Mouse (Mus musculus) liver, postnatal 0 days (tissue): ENCODE measurements at regions not wholly inside any gene's neighbourhood (a gene's known extent, or its start where the extent isn't known, plus 50 kb on each side); places are given as distances from the start of the nearest gene placed in this dataset.

Source experiments
- ATAC-seq: fragments of 200-750 bp; cut with Nextera tagmentation; 2 replicates; pipeline ENCODE4 v1.8.0; 2017; ENCODE audit warnings: mild to moderate bottlenecking, moderate library complexity
- DNase-seq: peaks from one replicate; pipeline ENCODE4 v3.0.0-alpha.2; 2016
- H3K27ac ChIP-seq: fragments of 300-500 bp; sonication (generic); 2 replicates; pipeline ENCODE4 v1.5.1; 2014; ENCODE audit warnings: antibody characterized with exemption, moderate library complexity, mild to moderate bottlenecking, low read depth
- H3K27me3 ChIP-seq: fragments of 300-500 bp; sonication (generic); 2 replicates; pipeline ENCODE4 v1.6.1; 2014; ENCODE audit warnings: low read length, control low read depth, mixed read lengths; ENCODE audit not compliant: insufficient read depth
- H3K36me3 ChIP-seq: fragments of 300-500 bp; sonication (generic); replicated peaks from 2 replicates; pipeline ENCODE4 v1.6.1; 2014; ENCODE audit warnings: mild to moderate bottlenecking, control low read depth, low read length, moderate library complexity, mixed read lengths; ENCODE audit not compliant: insufficient read depth
- H3K4me1 ChIP-seq: fragments of 300-500 bp; sonication (generic); 2 replicates; pipeline ENCODE4 v1.6.1; 2014; ENCODE audit warnings: antibody characterized with exemption, mild to moderate bottlenecking, control low read depth; ENCODE audit not compliant: insufficient read depth
- H3K4me2 ChIP-seq: fragments of 300-500 bp; sonication (generic); 2 replicates; pipeline ENCODE4 v1.6.1; 2014; ENCODE audit warnings: low read depth, mild to moderate bottlenecking, low read length, moderate library complexity, mixed read lengths
- H3K4me3 ChIP-seq: fragments of 300-500 bp; sonication (generic); 2 replicates; pipeline ENCODE4 v1.5.1; 2014; ENCODE audit warnings: low read depth, low read length
- H3K9ac ChIP-seq: fragments of 300-500 bp; sonication (generic); replicated peaks from 2 replicates; pipeline ENCODE4 v1.6.1; 2014; ENCODE audit warnings: mild to moderate bottlenecking, moderate library complexity
- H3K9me3 ChIP-seq: fragments of 300-500 bp; sonication (generic); 2 replicates; pipeline ENCODE4 v1.6.1; 2016; ENCODE audit warnings: mild to moderate bottlenecking, control low read depth, low read length, mixed read lengths
- CTCF ChIP-seq: sonication (generic); IDR thresholded peaks from 2 replicates; pipeline ENCODE4 v1.5.1; 2016; ENCODE audit warnings: antibody characterized with exemption, low read depth
- EP300 ChIP-seq: IDR thresholded peaks from 2 replicates; pipeline ENCODE4 v1.6.1; 2016; ENCODE audit warnings: antibody characterized with exemption, low read depth, mild to moderate bottlenecking
- WGBS: fragments of 180-500 bp; shearing (Covaris S2); extraction: QIAGEN DNeasy Blood & Tissue Kit; methylation state at CpG from one replicate; pipeline ENCODE4 v1.1.7; 2014; ENCODE audit not compliant: insufficient replicate concordance; 5-methylcytosine and 5-hydroxymethylcytosine counted together

DNA sequence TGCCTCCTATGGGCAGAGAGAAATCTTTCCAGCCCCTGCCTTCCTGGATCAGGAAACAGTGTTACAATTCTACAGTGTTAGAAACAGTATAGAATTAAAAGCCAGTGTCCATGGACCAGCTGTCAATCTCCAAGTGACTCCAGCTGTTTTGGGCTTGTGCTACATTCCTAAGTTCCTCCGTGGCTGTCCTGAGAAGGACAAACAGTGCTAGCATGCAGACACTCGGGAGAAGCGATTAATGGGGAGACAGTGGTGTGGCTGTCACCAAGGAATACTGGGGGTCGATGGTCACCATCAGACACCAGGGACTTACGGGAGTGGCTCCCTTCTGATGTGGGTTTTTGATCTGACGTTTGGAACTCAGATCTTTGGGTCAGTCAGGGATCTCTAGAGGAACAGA, 118.1 kb downstream of the 2410131K14Rik start:
- DNase-seq (no peak), ATAC-seq (no peak)
- TF ChIP-seq EP300, result no peak
- no peak for TF ChIP-seq CTCF
- no peaks in the 10 kb centered on the region for H3K36me3 ChIP-seq
- peaks cover 9% of the 10 kb centered on the region for H3K4me1 ChIP-seq
- H3K9me3 ChIP-seq, result no peaks in the 10 kb centered on the region
- H3K9ac ChIP-seq, result no peak overlapping the region
- 0 out of 2 replicates have a peak, but pooled peaks cover 2% of the 10 kb centered on the region for H3K27me3 ChIP-seq
- H3K4me3 ChIP-seq, result no peak overlapping the region
- WGBS, result 64% methylated on average over 6 of the region's 6 CpGs
- H3K4me2 ChIP-seq, result no peak overlapping the region
- no peak overlapping the region for H3K27ac ChIP-seq

GRCm38 (mm10) chr5:118364646-118365045, 119.6 kb downstream of the 2410131K14Rik start:
- Histone ChIP-seq H3K9me3 (no peaks in the 10 kb centered on the region), H3K27ac (no peak overlapping the region), H3K4me1 (peaks cover 8% of the 10 kb centered on the region), H3K27me3 (0 out of 2 replicates have a peak, but pooled peaks cover 2% of the 10 kb centered on the region), H3K4me3 (no peak overlapping the region), H3K9ac (no peak overlapping the region), H3K36me3 (no peaks in the 10 kb centered on the region), H3K4me2 (no peak overlapping the region)
- WGBS, result 50% methylated on average over 4 of the region's 4 CpGs
- TF ChIP-seq CTCF (no peak), EP300 (no peak)
- DNase-seq, result no peak
- no peak for ATAC-seq

- H3K4me2 ChIP-seq, result no peak overlapping the region
- no peak overlapping the region for H3K9ac ChIP-seq
- no peak overlapping the region for H3K27ac ChIP-seq
- 0 out of 2 replicates have a peak, but pooled peaks cover 2% of the 10 kb centered on the region for H3K27me3 ChIP-seq
- H3K36me3 ChIP-seq, result no peaks in the 10 kb centered on the region
- TF ChIP-seq CTCF (no peak), EP300 (no peak)
- WGBS, result 81% methylated on average over 7 of the region's 7 CpGs
- ATAC-seq (no peak), DNase-seq (no peak)
- no peak overlapping the region for H3K4me3 ChIP-seq
- peaks cover 6% of the 10 kb centered on the region for H3K4me1 ChIP-seq
- no peaks in the 10 kb centered on the region for H3K9me3 ChIP-seq
Measured at GRCm38 (mm10) chr5:118365196-118365595, 120.2 kb downstream of the 2410131K14Rik start.

DNA sequence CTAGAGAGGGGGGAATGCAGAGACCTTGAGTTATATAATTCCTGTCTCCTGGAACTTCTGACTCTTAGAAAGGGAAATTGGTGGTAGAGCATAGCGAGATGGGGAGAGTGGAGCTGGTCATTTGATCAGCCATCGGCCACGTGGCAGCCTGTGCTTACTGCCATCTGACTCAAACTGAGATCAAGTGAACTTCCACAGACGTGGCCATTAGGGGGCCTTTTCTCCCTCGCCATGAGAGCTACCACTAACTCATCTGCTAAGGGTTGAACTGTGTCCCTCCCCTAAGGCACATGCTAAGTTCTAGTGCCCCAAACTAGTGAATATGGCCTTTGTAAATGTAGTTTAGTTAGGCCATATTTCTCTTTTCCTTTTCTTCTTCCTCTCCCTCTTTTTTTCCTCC, 120.6 kb downstream of the 2410131K14Rik start:
- no peak overlapping the region for H3K9ac ChIP-seq
- H3K9me3 ChIP-seq, result no peaks in the 10 kb centered on the region
- H3K27me3 ChIP-seq, result 0 out of 2 replicates have a peak, but pooled peaks cover 2% of the 10 kb centered on the region
- WGBS, result 55% methylated on average over 5 of the region's 5 CpGs
- no peak overlapping the region for H3K4me3 ChIP-seq
- no peak for TF ChIP-seq EP300
- peak; percentile 35 for TF ChIP-seq CTCF
- no peak overlapping the region for H3K27ac ChIP-seq
- H3K36me3 ChIP-seq, result no peaks in the 10 kb centered on the region
- no peak for ATAC-seq
- no peak overlapping the region for H3K4me2 ChIP-seq
- DNase-seq, result no peak
- peaks cover 2% of the 10 kb centered on the region for H3K4me1 ChIP-seq

- Histone ChIP-seq H3K36me3 (no peaks in the 10 kb centered on the region), H3K27me3 (0 out of 2 replicates have a peak, but pooled peaks cover 2% of the 10 kb centered on the region), H3K4me1 (no peaks in the 10 kb centered on the region; the same call in 1 of the 2 replicates), H3K9me3 (no peaks in the 10 kb centered on the region), H3K4me3 (no peak overlapping the region), H3K4me2 (no peak overlapping the region), H3K9ac (no peak overlapping the region), H3K27ac (no peak overlapping the region)
- no peak for DNase-seq
- no peak for ATAC-seq
- 83% methylated on average over 11 of the region's 11 CpGs for WGBS
- TF ChIP-seq CTCF, result no peak
- no peak for TF ChIP-seq EP300
Measured at GRCm38 (mm10) chr5:118367047-118367446, 122.0 kb downstream of the 2410131K14Rik start.

DNA sequence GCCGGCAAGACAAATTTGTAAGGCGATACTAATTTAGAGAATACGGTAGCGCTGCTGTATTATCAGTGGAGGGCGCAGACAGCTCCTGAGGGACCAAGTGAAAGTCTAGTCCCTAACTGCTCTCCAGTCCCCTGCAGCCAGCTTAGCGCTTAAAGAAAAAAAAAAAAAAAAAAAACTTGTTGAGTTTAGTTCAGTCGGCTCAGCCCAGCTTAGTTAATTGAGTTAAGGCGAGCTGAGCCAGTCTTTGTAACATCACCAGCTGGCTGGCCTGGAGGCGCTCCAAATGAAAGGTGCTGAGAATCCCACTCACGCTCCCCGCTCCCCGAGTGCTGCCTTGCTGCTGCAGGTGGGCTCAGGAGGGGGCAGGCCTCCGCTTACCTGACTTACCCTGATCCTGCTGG, 128.6 kb downstream of the 2410131K14Rik start:
- no peaks in the 10 kb centered on the region for H3K27me3 ChIP-seq
- 25% methylated on average over 13 of the region's 13 CpGs for WGBS
- no peaks in the 10 kb centered on the region for H3K9me3 ChIP-seq
- H3K9ac ChIP-seq, result no peak overlapping the region
- no peaks in the 10 kb centered on the region for H3K36me3 ChIP-seq
- H3K4me3 ChIP-seq, result no peak overlapping the region
- ATAC-seq (no peak), DNase-seq (no peak)
- peak overlapping the region; percentile 29; the same call in 1 of the 2 replicates for H3K4me2 ChIP-seq
- peaks cover 27% of the 10 kb centered on the region for H3K4me1 ChIP-seq
- no peak overlapping the region for H3K27ac ChIP-seq
- TF ChIP-seq CTCF (no peak), EP300 (no peak)

DNA sequence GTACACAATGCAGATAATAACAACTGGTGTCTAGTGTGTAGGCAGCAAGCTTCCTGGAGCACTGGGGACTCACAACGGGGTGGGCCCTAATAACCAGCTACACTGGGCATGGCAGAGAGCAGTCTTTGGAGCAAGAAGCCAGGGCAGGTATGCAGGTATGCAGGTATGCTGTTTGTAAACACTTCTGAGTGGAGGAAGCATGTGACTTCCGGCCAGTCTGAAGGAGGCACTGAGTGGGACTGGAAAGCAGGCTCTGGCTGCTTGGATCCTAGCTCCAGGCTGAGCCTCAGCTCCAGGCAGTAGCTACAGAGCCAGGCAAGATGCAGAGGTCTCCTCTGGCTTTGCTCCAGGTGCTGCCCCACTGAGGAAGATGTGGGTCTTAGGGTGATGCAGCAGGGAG, 129.9 kb downstream of the 2410131K14Rik start:
- ATAC-seq (no peak), DNase-seq (no peak)
- Histone ChIP-seq H3K4me2 (no peak overlapping the region), H3K36me3 (no peaks in the 10 kb centered on the region), H3K9me3 (no peaks in the 10 kb centered on the region), H3K9ac (no peak overlapping the region), H3K4me3 (no peak overlapping the region), H3K27me3 (no peaks in the 10 kb centered on the region), H3K27ac (peak overlapping the region; percentile 57), H3K4me1 (peaks cover 30% of the 10 kb centered on the region)
- 49% methylated on average over 2 of the region's 2 CpGs for WGBS
- TF ChIP-seq CTCF (no peak), EP300 (no peak)
